Mouse (Mus musculus) kidney, postnatal 0 days (tissue): ENCODE measurements around the gene Pdlim7. TPM values are rescaled to one million over a fixed set of nuclear protein-coding genes. Genes with fewer than 3 reads are reported as not detected.

ENCODE experiments used
- ATAC-seq: fragments of 200-750 bp; cut with Nextera tagmentation; replicated peaks from 2 replicates; pipeline ENCODE4 v1.8.0; 2017; ENCODE audit warnings: low read depth, moderate number of reproducible peaks, moderate TSS enrichment, moderate library complexity; ENCODE audit not compliant: low FRiP score
- DNase-seq: peaks from one replicate; pipeline ENCODE4 v3.0.0-alpha.2; 2016; ENCODE audit warnings: low spot score
- H3K27ac ChIP-seq: fragments of 300-500 bp; sonication (generic); 2 replicates; pipeline ENCODE4 v1.5.1; 2014; ENCODE audit warnings: mild to moderate bottlenecking
- H3K27me3 ChIP-seq: fragments of 300-500 bp; sonication (generic); 2 replicates; pipeline ENCODE4 v1.6.1; 2014; ENCODE audit warnings: low read length, mixed read lengths; ENCODE audit not compliant: insufficient read depth
- H3K36me3 ChIP-seq: fragments of 300-500 bp; sonication (generic); 2 replicates; pipeline ENCODE4 v1.6.1; 2014; ENCODE audit warnings: low read length, mixed read lengths; ENCODE audit not compliant: insufficient read depth
- H3K4me1 ChIP-seq: fragments of 300-500 bp; sonication (generic); replicated peaks from 2 replicates; pipeline ENCODE4 v1.6.1; 2014; ENCODE audit warnings: antibody characterized with exemption, low read length, mixed read lengths; ENCODE audit not compliant: insufficient read depth
- H3K4me2 ChIP-seq: fragments of 300-500 bp; sonication (generic); 2 replicates; pipeline ENCODE4 v1.6.1; 2014; ENCODE audit warnings: mild to moderate bottlenecking, low read length, moderate library complexity, mixed read lengths
- H3K4me3 ChIP-seq: fragments of 300-500 bp; sonication (generic); replicated peaks from 2 replicates; pipeline ENCODE4 v1.5.1; 2014; ENCODE audit warnings: low read depth, low read length
- H3K9ac ChIP-seq: fragments of 300-500 bp; sonication (generic); 2 replicates; pipeline ENCODE4 v1.6.1; 2014; ENCODE audit warnings: low read depth, low read length
- H3K9me3 ChIP-seq: fragments of 300-500 bp; sonication (generic); replicated peaks from 2 replicates; pipeline ENCODE4 v1.6.1; 2016; ENCODE audit warnings: low read length, inconsistent platforms, mixed read lengths
- CTCF ChIP-seq: IDR thresholded peaks from 2 replicates; pipeline ENCODE4 v1.5.1; 2016; ENCODE audit warnings: antibody characterized with exemption, low read depth, mild to moderate bottlenecking, moderate library complexity
- WGBS: fragments of 180-500 bp; shearing (Covaris S2); extraction: QIAGEN DNeasy Blood & Tissue Kit; methylation state at CpG from one replicate; pipeline ENCODE4 v1.1.7; 2014; 5-methylcytosine and 5-hydroxymethylcytosine counted together
- polyA plus RNA-seq: library from polyadenylated mRNA; unstranded; fragments of >200 nt; fragmentation: Nextera tagmentation; extraction: Ambion mirVana; gene quantifications from 2 replicates; pipeline ENCODE4 v1.2.1, GENCODE M21; 2015

The Pdlim7 gene
- polyA plus RNA-seq, 1 experiment from 2014 or later = 112 TPM

- TF ChIP-seq CTCF = no peak
- no peak overlapping the region for H3K4me3 ChIP-seq
- H3K9ac ChIP-seq = no peak overlapping the region
- WGBS = 93% methylated on average over 9 of the region's 9 CpGs
- H3K36me3 ChIP-seq = peaks cover 62% of the 10 kb centered on the region
- H3K27ac ChIP-seq = no peak overlapping the region
- no peaks in the 10 kb centered on the region for H3K9me3 ChIP-seq
- peaks cover 5% of the 10 kb centered on the region; the same call in 1 of the 2 replicates for H3K4me1 ChIP-seq
- DNase-seq = no peak
- no peak overlapping the region for H3K4me2 ChIP-seq
- no peak for ATAC-seq
- H3K27me3 ChIP-seq = no peaks in the 10 kb centered on the region
Measured at GRCm38 (mm10) chr13:55505810-55506209, 7.7 kb downstream of the Pdlim7 start.

- Histone ChIP-seq H3K4me1 (no peaks in the 10 kb centered on the region), H3K27me3 (no peaks in the 10 kb centered on the region), H3K4me2 (no peak overlapping the region), H3K9me3 (no peaks in the 10 kb centered on the region), H3K27ac (no peak overlapping the region), H3K36me3 (peaks cover 69% of the 10 kb centered on the region), H3K9ac (no peak overlapping the region), H3K4me3 (no peak overlapping the region)
- DNase-seq (no peak), ATAC-seq (no peak)
- 83% methylated on average over 5 of the region's 5 CpGs for WGBS
- no peak for TF ChIP-seq CTCF
Measured at GRCm38 (mm10) chr13:55504390-55504789, 9.1 kb downstream of the Pdlim7 start.

- TF ChIP-seq CTCF = no peak
- H3K4me2 ChIP-seq = no peak overlapping the region
- no peaks in the 10 kb centered on the region for H3K4me1 ChIP-seq
- 92% methylated on average over 8 of the region's 8 CpGs for WGBS
- H3K27me3 ChIP-seq = no peaks in the 10 kb centered on the region
- peaks cover 67% of the 10 kb centered on the region for H3K36me3 ChIP-seq
- H3K9ac ChIP-seq = no peak overlapping the region
- H3K27ac ChIP-seq = no peak overlapping the region
- no peaks in the 10 kb centered on the region for H3K9me3 ChIP-seq
- no peak overlapping the region for H3K4me3 ChIP-seq
- DNase-seq = no peak
- no peak for ATAC-seq
Measured at GRCm38 (mm10) chr13:55502405-55502804, 11.1 kb downstream of the Pdlim7 start.

- Histone ChIP-seq H3K4me3 (no peak overlapping the region), H3K27me3 (no peaks in the 10 kb centered on the region), H3K36me3 (peaks cover 49% of the 10 kb centered on the region), H3K9me3 (no peaks in the 10 kb centered on the region), H3K9ac (no peak overlapping the region), H3K4me1 (no peaks in the 10 kb centered on the region), H3K4me2 (no peak overlapping the region), H3K27ac (no peak overlapping the region)
- TF ChIP-seq CTCF = no peak
- no peak for DNase-seq
- 80% methylated on average over 10 of the region's 10 CpGs for WGBS
- no peak for ATAC-seq
Measured at GRCm38 (mm10) chr13:55500575-55500974, 12.9 kb downstream of the Pdlim7 start.

- ATAC-seq (no peak), DNase-seq (no peak)
- 68% methylated on average over 11 of the region's 11 CpGs for WGBS
- Histone ChIP-seq H3K4me2 (no peak overlapping the region), H3K4me1 (no peaks in the 10 kb centered on the region), H3K27ac (no peak overlapping the region), H3K27me3 (no peaks in the 10 kb centered on the region), H3K4me3 (no peak overlapping the region), H3K9me3 (no peaks in the 10 kb centered on the region), H3K36me3 (peaks cover 34% of the 10 kb centered on the region), H3K9ac (no peak overlapping the region)
- TF ChIP-seq CTCF = no peak
Measured at GRCm38 (mm10) chr13:55498906-55499305, 14.6 kb downstream of the Pdlim7 start.

GRCm38 (mm10) chr13:55496661-55497060, 16.8 kb downstream of the Pdlim7 start:
- H3K4me1 ChIP-seq = no peaks in the 10 kb centered on the region
- 79% methylated on average over 6 of the region's 6 CpGs for WGBS
- H3K9ac ChIP-seq = no peak overlapping the region
- no peak overlapping the region for H3K4me2 ChIP-seq
- ATAC-seq (no peak), DNase-seq (no peak)
- H3K27me3 ChIP-seq = no peaks in the 10 kb centered on the region
- H3K9me3 ChIP-seq = no peaks in the 10 kb centered on the region
- H3K27ac ChIP-seq = no peak overlapping the region
- peaks cover 17% of the 10 kb centered on the region; the same call in 1 of the 2 replicates for H3K36me3 ChIP-seq
- H3K4me3 ChIP-seq = no peak overlapping the region
- TF ChIP-seq CTCF = no peak

- WGBS = 35% methylated on average over 4 of the region's 4 CpGs
- Histone ChIP-seq H3K4me3 (no peak overlapping the region), H3K9me3 (no peaks in the 10 kb centered on the region), H3K4me1 (no peaks in the 10 kb centered on the region), H3K36me3 (peaks cover 16% of the 10 kb centered on the region; the same call in 1 of the 2 replicates), H3K27me3 (no peaks in the 10 kb centered on the region), H3K27ac (no peak overlapping the region), H3K4me2 (no peak overlapping the region), H3K9ac (no peak overlapping the region)
- no peak for TF ChIP-seq CTCF
- no peak for ATAC-seq
- DNase-seq = no peak
Measured at GRCm38 (mm10) chr13:55495702-55496101, 17.8 kb downstream of the Pdlim7 start.
